Mouse (Mus musculus) left cerebral cortex, adult 8-10 months (tissue): ENCODE measurements around the gene Cyb5d2. TPM values are rescaled to one million over a fixed set of nuclear protein-coding genes. Genes with fewer than 3 reads are reported as not detected.
"Not testable (repeated sequence)": the region's sequence is repeated elsewhere in the genome, so short reads cannot be mapped to it uniquely, and the experiment has no call there.

Experiments used
- DNase-seq, 2 experiments: peaks; one replicate each; pipeline ENCODE4 v3.0.0; 2022; ENCODE audit warnings: low spot score in 2 of 2
- total RNA-seq, 4 experiments: library from RNA; stranded (reverse); gene quantifications; 2 replicates each; pipeline ENCODE4 v1.2.4; 2022

Cyb5d2 gene
- total RNA-seq, 4 experiments from 2014 or later, result 16.9 to 18.6 (median 17.7) TPM

GRCm38 (mm10) chr11:72778957-72779356, 17.0 kb downstream of the Cyb5d2 start:
- DNase-seq, result no peak

- DNase-seq, result not testable (repeated sequence)
Measured at GRCm38 (mm10) chr11:72772611-72773010, 23.3 kb downstream of the Cyb5d2 start.

GRCm38 (mm10) chr11:72771461-72771860, 24.5 kb downstream of the Cyb5d2 start:
- DNase-seq, result no peak

GRCm38 (mm10) chr11:72770816-72771215, 25.1 kb downstream of the Cyb5d2 start:
- no peak for DNase-seq

DNA sequence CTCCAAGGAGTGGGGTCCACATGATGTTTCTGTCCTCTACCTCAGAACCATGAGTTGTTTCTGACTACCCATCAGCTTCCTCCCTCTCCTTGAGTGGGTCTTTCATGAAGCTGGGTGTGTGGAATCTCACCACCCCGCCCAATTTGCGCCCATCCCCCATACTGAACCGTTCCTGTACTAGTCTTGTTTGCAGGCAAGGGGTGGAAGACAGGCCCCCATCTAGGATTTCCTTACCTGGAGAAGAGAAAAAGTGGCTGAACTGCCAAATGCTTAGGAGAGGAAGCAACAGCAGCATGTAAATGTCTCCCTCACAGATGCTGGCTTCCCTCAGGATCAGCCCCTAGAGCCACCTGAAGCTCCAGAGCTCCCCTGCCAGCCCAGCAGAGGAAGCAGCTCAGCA, 25.6 kb downstream of the Cyb5d2 start:
- no peak for DNase-seq

DNA sequence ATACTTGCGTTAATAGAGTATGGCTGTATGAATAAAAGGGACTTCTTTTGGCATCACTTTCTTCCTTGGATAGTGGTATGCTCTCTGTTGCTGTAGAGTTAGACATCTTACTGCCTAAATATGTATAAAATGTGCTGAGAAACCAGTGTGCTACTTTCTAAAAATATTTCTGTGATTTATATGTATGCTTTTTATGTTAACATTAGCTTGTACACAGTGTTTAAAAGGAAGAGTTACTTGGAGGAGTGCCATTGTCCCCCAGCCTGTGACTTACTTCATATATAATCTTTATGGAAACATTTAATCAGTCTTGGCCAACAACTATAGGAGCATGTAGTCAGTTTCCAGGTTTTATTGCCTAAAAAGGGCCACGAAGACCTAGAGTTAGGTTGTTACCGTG, 26.9 kb downstream of the Cyb5d2 start:
- no peak for DNase-seq

DNA sequence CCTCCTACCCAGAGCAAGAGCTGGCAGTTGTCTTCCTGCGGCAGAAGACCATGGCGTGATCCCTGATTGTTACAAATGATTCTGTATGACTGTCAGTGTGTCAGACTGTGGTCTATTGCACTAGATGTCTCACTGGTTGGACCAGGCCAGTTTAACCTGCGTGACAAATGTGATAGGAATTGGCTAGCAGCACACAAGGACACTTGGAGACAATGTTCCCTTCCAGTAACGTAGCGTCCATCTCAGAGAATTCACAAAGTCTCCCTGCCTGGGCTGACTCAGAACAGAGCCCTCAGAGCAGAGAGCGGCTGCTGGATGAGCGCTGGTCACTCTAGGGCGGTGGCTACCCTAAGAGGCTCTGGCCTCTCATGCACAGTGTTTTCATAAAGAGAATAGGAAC, 28.2 kb downstream of the Cyb5d2 start:
- DNase-seq, result no peak

DNA sequence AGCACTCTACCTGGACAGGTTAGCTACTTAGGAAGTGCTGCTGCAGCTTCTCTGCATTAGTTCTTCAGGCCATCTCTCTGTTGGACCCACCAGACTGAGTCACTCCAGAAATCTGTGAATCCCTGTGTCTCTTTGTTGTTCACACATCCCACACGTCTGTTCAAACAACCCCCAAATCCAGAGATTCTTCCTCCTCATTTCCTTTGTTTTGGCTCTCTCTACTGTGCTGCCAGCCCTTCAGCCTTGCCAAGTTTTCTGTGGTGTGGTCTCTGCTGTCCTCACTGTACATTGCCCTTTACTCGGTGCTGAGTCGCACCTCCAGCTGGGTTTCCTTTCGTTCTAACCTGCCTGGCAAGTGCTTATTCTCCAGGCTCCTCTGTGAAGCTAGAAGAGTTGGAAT, 31.7 kb downstream of the Cyb5d2 start:
- peak in 1 of 2 experiments; percentile 43 for DNase-seq

GRCm38 (mm10) chr11:72760781-72761180, 35.2 kb downstream of the Cyb5d2 start:
- no peak for DNase-seq

GRCm38 (mm10) chr11:72759581-72759980, 36.4 kb downstream of the Cyb5d2 start:
- DNase-seq, result no peak

DNA sequence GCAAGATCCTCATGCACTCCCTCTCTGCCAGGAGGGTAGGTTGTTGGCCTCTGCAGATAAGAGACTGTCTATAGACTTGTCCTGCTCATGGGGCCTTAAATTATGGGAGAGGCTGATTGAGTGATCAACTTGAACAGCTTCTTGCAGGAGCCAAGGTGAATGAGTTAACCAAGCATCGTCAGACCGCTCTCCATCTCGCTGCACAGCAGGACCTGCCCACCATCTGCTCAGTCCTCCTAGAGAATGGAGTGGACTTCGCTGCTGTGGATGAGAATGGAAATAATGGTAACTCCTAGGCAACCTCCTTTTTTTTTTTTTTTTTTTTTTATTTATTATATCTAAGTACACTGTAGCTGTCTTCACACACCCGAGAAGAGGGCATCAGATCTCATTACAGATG, 37.6 kb downstream of the Cyb5d2 start:
- DNase-seq, result no peak

GRCm38 (mm10) chr11:72751956-72752355, 44.0 kb downstream of the Cyb5d2 start:
- DNase-seq, result no peak

GRCm38 (mm10) chr11:72739048-72739447, 56.9 kb downstream of the Cyb5d2 start:
- no peak for DNase-seq

DNA sequence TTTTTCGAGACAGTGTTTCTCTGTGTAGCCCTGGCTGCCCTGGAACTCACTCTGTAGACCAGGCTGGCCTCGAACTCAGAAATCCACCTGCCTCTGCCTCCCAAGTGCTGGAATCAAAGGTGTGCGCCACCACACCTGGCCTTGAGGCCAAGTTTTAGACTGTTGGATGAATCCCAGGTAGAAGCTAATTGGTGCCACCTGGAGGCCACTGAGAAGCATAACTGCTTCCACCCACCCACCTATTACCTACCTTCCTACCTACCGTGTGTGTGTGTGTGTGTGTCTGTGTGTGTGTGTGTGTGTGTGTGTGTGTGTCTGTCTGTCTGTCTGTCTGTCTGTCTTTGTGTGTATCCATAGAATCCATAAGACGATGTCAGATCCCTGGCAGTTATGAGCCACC, 58.4 kb downstream of the Cyb5d2 start:
- not testable (repeated sequence) for DNase-seq

GRCm38 (mm10) chr11:72736320-72736719, 59.6 kb downstream of the Cyb5d2 start:
- DNase-seq, result no peak

DNA sequence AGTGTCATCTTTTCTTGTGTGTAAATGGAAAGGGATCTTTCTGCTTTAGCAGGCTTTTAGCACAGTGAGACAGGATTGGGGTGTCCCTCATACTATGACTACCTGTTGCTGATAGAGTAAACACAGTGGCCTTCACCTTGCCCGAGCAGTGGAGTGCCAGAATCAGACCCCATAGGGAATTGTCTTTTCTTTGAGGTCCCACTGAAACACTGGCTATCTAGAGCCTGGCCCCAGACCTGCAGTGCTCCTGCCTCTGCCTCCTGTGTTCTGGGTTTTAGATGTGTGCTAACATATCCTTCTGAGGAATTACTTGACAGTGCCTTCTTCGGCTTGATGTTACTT, 60.5 kb downstream of the Cyb5d2 start:
- DNase-seq, result no peak

DNA sequence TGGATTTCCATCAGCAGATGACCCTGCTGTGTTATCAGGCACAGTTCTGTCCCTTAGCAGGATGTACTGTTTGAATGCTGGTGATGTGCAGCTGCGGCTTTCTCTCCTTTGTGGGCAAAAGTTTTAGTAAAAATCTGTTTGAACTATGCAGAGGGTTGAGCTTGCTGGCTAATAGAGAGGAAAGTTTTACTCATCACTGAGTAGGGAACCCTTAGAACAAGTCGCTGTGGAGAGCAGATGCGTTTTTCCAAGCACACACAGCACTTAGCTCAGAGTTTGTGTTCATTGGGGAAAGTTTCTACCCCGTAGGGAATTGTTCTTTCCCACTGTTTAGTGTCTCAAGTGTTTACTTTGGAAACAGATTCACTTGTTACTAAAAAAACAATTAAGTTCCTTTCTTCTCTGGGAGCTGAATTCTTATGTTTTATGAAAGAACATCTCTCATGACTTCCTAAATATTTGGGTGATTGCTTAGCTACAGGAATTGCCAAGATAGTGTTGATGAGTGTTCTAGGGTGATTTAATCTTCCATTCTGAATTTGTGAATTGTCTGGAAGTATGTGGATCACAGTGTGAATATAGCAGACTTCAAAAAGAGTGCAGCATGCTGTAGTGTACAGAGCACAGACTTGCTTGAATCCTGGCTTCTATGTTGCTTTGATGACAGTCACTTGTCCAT, 61.0 kb downstream of the Cyb5d2 start:
- no peak for DNase-seq

GRCm38 (mm10) chr11:72733736-72734135, 62.2 kb downstream of the Cyb5d2 start:
- no peak for DNase-seq

Other genes starting within 250 kb of the Cyb5d2 start
- gene Spns3, start 245.6 kb downstream of the Cyb5d2 start, total RNA-seq, result 1 to 10 TPM in 1 of 4 experiments, under 1 TPM in 3; 0.32 to 1.1 (median 0.68) TPM
- 10 to 100 TPM; 41.9 to 47.2 (median 44.4) TPM for gene Ube2g1, start 188.9 kb downstream of the Cyb5d2 start, total RNA-seq
- 10 to 100 TPM; 32.6 to 35.6 (median 35.1) TPM for gene Ankfy1, start 106.1 kb downstream of the Cyb5d2 start, total RNA-seq
- gene Zzef1, start 84 bp upstream of the Cyb5d2 start, total RNA-seq, result 10 to 100 TPM; 39.9 to 45.9 (median 42.9) TPM
- 1 to 10 TPM; 6.5 to 8.0 (median 7.1) TPM for gene Atp2a3, start 165.0 kb upstream of the Cyb5d2 start, total RNA-seq
- under 1 TPM; 0.21 to 0.89 (median 0.41) TPM for gene P2rx1, start 203.0 kb upstream of the Cyb5d2 start, total RNA-seq
- gene Camkk1, start 222.9 kb upstream of the Cyb5d2 start, total RNA-seq, result 100 to 1,000 TPM; 107 to 111 (median 108) TPM